Mouse (Mus musculus): Measurements from ENCODE around the gene Safb. TPM values are rescaled to one million over a fixed set of nuclear protein-coding genes. Genes with fewer than 3 reads are reported as not detected.

The Safb gene
- 100 to 1,000 TPM; 149 to 168 (median 159) TPM for total RNA-seq (2022)

DNA sequence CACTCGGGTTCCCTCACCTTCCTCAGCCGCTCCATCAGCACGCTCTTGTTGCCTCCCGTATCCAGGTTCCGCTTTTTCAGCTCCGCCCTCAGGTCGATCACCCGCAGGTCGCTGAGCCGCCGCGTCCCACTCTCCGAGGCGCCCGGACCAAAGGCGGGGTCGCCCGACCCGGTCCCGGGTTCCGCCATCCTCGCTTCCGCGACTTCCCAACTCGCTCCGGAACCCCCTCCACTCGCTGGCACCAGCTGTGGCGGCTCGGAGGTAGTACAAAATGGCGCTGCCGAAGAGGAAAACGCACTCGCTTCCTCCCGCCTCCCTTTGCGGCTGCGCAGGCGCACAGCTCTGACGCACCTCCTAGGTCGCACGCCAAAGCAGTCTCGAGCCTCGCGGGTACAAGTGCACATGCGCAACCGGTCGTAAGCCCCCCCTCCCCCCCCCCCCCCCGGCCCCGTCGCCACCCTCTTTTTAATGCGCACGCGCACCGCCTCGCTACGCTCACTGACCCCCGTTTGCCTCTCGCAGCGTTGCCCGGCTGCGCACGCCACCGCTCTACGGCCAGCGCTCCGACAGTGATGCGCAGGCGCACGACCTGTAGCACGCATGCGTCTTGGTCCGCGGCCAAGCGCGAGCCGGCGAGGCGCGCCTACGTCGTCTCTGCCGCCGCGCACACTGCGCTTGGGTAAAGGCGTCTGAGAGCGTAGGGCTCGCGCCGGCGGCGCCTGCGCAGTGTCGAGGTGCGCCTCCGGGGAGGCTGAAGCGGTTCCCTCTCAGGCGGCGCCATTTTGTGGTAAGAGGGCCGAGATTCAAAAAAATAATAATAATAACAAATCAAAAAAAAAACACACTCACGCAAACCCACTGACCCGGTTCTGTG, at the start of gene Safb, which contains the start of gene Safb2:
Gene Safb (plus strand): TSS at position 569 of the 874 bp plus-strand sequence.
Gene Safb2 (minus strand): TSS at position 329 of the 874 bp plus-strand sequence.
- DNase-seq (ENCODE audit: low spot score in 2 of 2) = peak; percentile 99

DNA sequence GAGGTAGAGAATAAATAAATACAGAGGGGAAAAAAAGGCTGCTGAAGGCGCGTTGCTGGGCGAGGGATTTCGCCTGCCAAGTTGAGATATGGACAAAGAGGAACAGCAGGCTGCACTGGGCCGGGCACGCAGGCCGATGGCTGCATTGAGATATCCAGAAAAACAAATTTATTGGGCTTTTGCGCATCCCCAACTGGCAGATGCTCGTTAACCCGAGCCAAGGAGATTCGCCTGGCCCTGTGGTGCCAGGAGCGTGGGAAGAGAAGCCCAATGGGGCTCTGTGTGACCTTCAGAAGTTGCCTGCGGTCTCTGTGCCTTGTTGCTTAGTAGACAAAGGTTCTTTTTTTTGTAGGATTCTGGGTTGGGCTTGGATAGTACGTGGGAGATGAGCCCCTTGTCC, 48.4 kb upstream of the Safb start:
- DNase-seq (ENCODE audit: low spot score in 2 of 2) = peak in 1 of 2 experiments; percentile 25

DNA sequence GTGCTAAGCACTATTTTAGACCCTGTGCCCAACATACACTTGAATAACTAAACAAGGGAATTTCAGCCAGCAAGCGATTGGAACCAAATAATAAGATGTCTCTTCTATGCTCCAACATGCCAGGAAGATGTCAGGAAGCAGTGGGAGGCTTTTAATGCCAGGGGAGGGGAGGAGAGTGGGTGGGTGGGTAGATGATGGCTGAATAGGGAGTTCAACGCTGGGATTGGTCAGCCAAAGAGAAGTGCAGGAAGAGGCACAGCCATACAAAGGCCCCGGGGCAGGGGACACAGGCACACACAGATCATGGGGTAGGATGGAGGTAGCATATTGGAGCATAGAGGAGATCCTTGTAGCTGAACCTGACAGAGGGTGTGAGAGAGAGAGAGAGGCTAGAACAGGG, 47.8 kb upstream of the Safb start:
- DNase-seq (ENCODE audit: low spot score in 2 of 2) = no peak

DNA sequence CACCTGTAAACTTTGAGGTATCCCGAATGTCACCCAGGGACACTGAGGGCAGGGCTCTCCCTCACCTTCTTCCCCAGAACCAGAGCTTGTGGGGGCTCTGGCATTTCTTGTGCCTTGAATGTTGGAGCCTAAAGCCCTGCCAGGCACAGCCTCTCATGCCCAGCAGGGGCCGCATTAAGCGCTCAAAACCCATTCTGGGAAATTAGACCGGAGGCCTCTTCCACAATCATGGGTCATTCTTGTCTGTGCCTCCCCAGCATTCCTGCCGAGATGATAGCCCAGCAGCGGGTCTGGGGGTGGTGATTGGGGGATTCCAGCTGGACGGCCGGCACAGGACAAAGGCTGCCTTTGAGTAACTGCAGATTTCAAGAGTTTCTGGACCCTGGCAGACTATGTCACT, 46.7 kb upstream of the Safb start:
- DNase-seq (ENCODE audit: low spot score in 2 of 2) = peak; percentile 35 to 39

DNA sequence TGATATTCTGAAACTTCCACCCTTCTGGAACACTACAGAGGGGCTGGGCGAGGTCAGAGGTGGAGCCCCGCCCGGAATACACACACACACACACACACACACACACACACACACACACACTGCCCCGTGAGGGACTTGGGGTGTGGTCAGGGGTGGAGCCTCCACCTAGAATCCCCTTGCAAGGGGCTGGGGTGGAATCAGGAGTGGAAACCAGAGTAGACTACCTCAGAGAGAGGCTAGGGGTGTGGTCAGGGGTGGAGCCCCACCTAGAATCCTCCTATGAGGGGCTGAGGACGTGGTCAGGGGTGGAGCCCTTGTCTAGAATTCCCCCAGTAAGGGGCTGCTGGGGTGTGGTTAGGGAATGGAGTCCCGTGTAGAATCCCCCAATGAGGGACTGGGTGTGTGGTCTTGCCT, 44.1 kb upstream of the Safb start:
- no peak for DNase-seq (ENCODE audit: low spot score in 2 of 2)

DNA sequence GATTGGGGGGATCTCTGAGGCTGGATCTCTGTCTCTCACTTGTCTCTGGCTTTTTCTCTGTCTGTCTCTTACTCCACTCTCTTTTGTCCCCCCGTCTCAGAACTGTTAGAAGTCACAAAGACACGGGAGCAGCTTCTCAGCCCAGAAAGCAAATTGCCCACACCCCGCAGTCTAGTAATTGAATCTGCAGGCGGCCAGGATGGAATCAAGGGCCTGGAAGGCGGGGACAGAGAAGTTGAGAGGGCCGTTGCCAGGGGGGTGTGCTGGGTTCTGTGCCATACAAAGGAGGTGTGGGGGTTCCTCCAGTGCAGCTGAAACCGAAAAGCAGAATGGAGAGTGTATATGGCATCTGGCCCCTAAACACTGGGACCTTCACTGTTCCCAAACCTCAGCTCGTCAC, 41.9 kb upstream of the Safb start:
- DNase-seq (ENCODE audit: low spot score in 2 of 2) = no peak

DNA sequence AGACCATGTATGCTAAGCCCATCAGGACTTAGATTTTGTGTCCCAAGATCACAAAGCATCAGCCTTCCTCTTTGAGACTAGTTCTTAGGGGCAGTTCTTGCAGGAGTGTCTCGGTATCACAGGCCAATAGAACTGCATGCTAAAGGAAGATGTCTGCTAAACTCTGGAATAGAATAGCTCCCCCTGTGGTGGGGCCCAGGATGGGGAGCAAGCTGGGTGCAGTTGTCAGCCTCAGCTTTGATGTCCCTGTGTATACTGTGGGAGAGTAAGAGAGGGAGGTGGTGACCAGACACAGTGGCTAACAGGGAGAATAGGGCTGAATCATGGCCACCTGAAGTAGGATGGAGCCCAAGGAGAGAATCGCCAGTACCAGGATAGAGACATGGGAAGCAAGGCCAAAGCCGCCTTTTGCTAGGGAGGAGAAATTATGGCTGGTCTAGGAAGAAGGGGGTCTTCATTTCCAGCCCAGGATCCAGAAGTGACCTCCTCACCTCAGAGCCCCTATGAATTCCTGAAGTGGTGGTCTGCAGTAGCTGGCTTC, 40.9 kb upstream of the Safb start:
- DNase-seq (ENCODE audit: low spot score in 2 of 2) = no peak

DNA sequence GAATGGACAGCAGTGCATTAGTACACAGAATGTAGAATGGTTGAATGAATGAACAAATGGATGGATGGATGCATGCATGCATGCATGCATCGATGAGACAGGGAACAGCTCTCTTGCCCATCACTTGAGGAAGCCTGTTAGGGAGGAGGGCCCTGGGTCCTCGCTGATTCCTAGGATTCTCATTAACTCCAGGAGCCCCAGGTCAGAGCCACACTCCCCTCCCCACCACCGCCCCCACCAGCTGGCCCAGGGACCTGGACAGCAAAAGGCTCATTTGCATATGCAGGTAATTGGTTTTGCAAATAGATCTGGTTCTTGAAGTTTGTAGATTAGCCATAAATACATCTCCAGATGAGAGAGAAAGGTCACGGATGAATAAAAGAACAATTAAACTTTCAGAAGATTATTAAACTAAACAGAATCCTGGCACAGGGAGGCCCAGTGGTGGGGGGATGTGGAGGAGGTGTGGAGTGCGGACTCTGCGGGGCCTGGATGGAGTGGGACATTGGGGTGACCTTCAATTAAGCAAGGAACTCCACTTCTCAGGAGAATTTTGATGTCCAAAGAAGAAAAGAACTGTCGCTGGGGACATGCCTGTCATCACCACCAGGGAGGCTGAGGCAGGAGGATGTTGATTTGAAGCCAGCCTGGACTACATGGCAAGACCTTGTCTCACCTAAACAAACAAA, 39.8 kb upstream of the Safb start:
- no peak for DNase-seq (ENCODE audit: low spot score in 2 of 2)

DNA sequence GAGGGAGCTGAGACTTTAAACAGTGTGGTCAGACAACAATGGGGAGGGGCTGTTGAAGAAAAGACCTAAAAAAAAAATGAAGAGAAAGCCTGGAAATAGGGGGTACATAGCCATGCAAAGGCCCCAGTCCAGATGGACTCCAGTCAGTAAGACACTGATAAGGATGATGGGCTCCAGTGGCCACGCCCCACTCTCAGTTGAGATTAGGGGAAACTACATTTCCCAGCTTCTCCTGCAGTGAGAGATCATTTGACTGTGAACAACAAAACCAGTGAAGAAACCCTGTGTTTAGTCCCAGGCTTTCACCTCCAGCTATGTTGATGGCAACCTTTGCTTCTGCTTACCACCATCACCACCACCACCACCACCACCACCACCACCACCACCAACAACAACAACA, 38.7 kb upstream of the Safb start:
- DNase-seq (ENCODE audit: low spot score in 2 of 2) = no peak

DNA sequence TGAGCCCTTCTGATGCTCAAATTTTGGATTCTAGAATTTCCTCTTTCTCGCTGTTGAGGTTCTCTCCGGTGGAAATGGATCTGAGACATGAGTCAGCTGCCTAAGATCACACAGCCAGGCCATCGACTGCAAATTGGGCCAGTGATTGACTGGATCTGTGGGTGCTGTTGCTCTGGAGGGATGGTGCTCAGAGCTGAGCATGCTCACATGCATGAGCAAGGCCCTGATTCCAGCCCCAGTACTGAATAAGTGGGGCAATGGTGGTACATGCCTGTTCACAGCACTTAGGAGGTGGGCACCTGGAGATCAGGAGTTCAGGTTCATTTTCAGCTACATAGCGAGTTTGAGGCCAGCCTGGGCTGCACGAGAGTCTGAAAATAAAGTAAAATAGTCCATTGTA, 38.0 kb upstream of the Safb start:
- no peak for DNase-seq (ENCODE audit: low spot score in 2 of 2)

DNA sequence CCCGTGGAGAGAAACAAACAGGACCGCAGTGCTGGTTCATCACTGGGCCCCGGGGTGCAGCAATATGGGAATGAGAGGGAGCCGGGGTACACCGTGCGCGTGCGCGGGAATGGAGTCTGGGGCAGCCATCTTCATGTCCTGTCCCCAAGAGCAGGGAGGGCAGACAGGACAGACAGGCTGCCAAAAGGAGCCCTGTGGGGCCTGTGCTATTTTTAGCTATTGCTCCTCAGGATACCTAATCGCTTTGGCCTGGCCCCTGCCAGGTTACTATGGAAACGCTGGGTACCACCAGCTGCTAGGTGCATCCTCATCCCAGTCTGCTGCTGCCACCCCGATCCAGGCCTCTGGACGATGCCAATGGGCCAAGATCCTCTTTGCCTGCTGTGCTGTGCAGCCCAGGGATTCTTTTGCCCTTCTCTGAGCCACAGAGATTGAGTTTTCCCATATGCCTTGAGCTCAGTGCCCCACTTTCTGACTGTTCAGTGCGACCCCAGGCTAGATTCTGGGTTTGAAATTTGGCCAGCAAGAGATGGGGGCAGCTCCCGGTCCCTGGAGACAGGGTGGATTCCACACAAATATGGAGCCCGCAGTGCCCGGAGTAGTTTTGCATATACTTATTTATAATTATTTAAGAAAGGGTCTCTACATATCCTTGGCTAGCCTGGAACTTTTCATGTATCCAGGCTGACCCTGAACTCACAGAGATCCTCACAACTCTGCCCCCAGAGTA, 37.3 kb upstream of the Safb start:
- peak in 1 of 2 experiments; percentile 6 for DNase-seq (ENCODE audit: low spot score in 2 of 2)

DNA sequence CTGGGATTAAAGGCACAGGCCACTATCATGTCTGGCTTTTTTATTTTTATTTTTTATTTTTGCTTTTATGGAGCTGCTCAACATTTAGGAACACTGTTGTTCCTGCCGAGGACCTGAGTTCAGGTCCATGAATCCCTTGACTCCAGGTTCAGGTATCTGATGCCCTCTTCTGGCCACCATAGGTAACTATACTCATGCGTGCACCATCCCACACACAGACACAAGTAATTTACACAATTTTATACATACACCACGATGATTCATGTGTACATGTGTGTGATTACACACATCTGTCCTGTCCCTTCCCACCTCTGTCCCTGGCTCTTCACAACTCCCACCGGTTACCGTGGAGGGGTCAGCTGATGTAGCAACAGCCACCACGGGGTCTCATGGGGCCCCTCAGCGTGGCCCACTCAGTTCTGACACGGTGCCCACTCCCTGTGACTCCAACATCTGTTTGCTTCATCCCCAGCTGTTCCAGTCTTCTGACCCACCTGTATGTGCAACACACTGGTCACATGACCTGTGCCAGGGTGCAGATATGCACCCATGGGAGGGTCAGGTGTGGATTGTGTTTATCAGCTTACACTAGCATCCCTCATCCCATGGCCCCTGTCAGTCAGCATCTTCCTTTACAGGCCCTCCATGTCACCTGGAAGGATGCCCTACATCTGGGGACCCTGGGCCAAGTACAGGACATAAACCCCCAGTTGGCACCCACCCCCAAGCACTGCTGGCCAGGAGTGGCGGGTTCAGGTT, 36.6 kb upstream of the Safb start:
- peak in 1 of 2 experiments; percentile 5 for DNase-seq (ENCODE audit: low spot score in 2 of 2)

DNA sequence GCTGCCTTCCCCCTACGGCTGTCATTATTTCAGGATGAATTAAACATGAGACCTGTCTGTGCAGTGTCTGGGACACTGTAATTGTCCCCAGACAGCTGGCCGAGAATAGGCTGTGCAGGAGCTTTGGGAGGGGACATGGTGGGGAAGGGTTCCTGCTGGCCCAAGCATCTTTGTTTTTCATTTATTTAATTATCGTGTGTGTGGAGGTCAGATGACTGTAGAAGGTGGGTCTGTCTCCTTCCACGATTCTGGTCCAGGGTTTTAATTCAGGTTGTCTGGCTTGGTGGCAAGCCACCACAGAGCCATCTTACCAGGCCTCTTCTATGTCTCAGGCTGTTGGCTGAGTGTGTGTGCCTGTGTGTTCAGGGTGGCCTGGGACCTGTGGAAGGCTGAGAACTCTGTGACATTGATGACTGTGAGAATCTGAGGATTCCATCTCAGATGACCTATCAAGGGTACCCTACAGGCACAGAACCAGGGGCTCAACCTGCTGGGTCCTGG, 36.0 kb upstream of the Safb start:
- peak in 1 of 2 experiments; percentile 2 for DNase-seq (ENCODE audit: low spot score in 2 of 2)

DNA sequence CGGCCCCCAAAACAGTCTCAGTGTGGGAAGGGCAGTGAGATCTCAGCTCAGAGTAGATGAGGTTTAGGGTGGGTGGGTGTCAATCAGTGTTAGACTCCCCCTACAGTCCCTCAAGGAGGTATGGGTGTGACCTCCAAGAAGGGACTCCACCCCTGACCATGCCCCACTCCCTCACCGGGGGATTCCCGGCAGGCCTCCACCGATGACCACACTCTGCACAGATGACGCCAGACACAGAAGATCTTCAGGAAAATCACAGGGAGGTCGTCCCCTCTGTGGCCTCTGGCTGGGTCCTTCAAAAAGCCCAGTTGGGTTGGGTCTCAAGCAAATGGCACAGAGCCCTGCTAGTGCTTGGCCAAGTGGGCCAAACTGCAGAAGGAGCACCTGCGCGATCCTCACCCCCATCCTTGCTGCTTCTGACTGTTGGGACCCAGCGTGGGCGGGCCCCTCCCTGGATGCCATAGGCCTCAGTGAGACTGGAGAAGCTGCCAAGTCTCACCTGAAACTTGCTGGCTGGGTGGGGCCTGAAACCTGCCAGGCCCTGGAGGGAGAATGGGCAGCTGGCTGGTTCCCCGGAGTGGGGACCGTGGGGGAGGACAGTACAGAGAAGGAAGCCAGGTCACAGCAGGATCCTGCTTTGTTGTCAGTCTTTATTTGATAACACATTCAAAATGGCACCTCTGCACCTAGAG, 33.7 kb upstream of the Safb start:
- DNase-seq (ENCODE audit: low spot score in 2 of 2) = no peak

DNA sequence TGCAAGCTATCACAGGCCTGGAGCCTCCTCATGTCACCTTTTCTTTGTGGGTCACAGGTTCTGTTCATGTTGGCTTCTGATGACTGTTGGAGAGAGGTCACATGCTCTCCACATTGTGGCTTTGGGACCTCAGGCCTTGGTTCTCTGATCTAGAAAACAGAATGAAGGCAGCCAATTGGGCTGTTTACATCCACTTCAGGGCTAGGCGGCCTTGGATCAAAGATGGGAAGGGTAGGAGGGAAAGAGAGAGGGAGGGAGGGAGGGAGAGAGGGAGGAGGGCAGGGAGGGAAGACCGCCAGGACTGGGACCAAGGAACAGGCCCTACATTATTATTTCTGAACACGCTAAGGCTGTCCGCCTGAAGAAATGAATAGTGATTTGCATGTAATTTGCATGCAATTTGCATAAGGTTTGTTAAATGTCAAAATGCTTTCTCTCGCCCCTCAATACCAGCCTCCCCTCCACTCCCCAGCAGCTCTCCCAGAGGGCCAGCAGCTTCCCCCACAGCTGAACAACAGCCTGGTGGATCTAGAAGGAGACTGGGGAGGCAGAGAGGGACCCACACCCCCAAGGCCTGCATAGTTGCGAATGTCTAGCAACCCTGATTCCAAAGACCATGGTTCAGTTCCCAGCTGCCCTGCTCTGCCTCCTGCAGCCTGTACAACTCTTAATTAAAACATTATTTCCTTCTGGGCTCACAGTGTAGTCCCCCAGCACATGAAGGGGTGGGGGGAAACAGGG, 32.6 kb upstream of the Safb start:
- peak in 1 of 2 experiments; percentile 32 for DNase-seq (ENCODE audit: low spot score in 2 of 2)

DNA sequence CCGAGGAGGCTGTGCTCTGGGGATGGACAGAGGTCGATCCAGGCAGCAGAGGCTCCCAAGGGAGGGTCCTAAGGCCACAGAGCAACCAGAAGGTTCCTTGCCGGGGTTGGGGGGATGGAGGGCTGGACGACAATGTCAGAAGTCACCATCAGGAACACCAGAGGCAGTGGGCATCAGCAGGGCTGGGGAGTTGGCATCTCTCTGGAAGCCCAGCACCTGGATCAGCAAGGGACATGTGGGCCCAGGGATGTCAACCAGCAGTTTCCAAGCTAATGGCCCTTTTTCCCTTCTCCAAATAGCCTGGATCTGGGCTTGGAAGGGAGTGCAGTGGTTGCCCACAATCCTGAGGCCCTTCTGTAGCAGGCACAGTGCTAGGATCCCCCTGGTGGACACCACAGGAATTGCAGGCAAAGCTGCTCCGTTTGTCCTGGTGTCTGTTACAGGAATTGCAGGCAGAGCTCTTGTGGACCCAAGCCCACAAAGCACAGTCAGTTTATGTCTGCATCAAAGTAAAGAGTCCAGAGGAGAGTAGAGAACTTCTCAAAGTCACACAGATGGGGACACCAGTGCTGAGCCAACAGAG, 31.8 kb upstream of the Safb start:
- DNase-seq (ENCODE audit: low spot score in 2 of 2) = peak; percentile 64 to 88

DNA sequence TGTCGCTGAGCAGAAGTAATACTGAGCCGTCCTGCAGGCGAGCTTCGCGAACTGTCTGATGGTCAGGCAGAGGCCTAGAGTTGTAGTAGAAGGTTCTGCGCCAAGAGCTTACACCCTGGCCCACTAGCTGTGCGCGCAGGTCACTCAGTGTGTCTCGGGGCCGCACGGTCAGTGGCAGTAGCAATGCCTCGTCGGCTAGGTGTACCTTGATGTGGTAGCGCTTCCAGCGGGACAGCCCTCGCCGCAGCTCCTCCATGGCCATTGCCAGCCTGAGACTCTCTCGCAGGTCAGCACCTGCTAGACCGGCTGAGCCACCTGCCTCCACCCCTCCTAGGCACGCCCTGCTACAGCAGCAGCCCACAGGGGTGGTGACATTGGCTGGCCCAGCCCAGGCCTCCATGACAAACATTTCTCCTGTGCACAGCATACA, 30.5 kb upstream of the Safb start, which contains the start of gene Gm20219:
Gene Gm20219 (minus strand): TSS at position 266 of the 430 bp plus-strand sequence.
- DNase-seq (ENCODE audit: low spot score in 2 of 2) = no peak

DNA sequence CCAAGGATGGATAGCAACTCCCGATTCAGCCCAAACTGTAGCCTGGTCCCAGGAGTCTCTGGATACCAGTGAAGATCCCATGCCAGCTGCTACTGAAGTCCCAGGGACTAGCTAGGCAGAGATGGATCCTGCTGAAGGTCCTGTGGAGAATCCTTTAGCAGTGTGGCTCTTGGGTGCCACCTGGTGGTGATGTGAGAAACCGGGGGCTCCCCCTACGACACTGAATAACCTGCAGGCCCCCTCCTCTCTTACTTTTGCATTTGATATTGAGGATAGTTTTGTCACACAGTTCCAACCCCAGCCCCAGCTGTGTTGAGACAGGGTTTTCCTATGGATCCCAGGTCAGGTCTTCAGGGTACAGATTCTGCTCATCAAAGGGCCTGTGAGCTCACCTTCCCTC, 26.2 kb upstream of the Safb start:
- peak in 1 of 2 experiments; percentile 75 for DNase-seq (ENCODE audit: low spot score in 2 of 2)

DNA sequence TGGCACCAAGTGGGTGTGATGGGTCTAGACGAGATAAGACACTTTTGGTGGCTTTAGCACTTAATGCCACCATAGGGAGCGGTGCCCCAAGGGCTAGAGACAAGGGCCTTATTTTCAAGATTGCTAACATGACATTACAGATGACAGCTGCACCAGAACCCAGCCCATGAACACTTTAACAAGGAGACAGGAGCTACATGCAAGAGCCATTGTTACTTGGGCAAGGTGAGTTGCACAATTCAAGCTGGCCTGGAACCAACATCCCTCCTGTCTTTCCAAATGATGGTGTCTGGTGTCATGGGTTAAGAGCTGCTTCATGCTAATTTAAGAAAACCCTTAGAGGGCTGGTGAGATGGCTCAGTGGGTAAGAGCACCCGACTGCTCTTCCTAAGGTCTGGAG, 25.2 kb upstream of the Safb start:
- DNase-seq (ENCODE audit: low spot score in 2 of 2) = no peak
